Mouse (Mus musculus): ENCODE measurements around the gene Flywch2. TPM values are rescaled to one million over a fixed set of nuclear protein-coding genes. Genes with fewer than 3 reads are reported as not detected.

The Flywch2 gene
- not detected for polyA plus RNA-seq (2014; fragmentation: Illumina TruSeq; extraction: RNeasy Lipid Tissue Mini Kit (QIAGEN cat#74804))

GRCm38 (mm10) chr17:23785561-23786471, at the start of gene Flywch2:
Gene Flywch2, minus strand, starts transcription at chr17:23786081.

GRCm38 (mm10) chr17:23829064-23829619, 43.3 kb upstream of the Flywch2 start, which contains the start of gene Elob:
Gene Elob, minus strand, starts transcription at chr17:23829136.

GRCm38 (mm10) chr17:23790269-23791078, 4.6 kb upstream of the Flywch2 start, which contains the start of gene Srrm2:
Gene Srrm2, plus strand, starts transcription at chr17:23790532.

GRCm38 (mm10) chr17:23771284-23772218, 14.3 kb downstream of the Flywch2 start, which contains the start of gene Flywch1:
Gene Flywch1, minus strand, starts transcription at chr17:23771602.

GRCm38 (mm10) chr17:23745301-23746251, 40.3 kb downstream of the Flywch2 start, which contains the start of gene Kremen2:
Gene Kremen2, minus strand, starts transcription at chr17:23745833.

GRCm38 (mm10) chr17:23740598-23741021, 45.3 kb downstream of the Flywch2 start, which contains the start of gene Paqr4:
Gene Paqr4, minus strand, starts transcription at chr17:23740867.

Other genes starting within 250 kb of the Flywch2 start
- 1.5 TPM for gene Zfp213, start 221.8 kb downstream of the Flywch2 start, polyA plus RNA-seq (2014; fragmentation: Illumina TruSeq; extraction: RNeasy Lipid Tissue Mini Kit (QIAGEN cat#74804))
- not detected for gene Zfp13, start 186.6 kb downstream of the Flywch2 start, polyA plus RNA-seq (2014; fragmentation: Illumina TruSeq; extraction: RNeasy Lipid Tissue Mini Kit (QIAGEN cat#74804))
- not detected for gene Zscan10, start 185.2 kb downstream of the Flywch2 start, polyA plus RNA-seq (2014; fragmentation: Illumina TruSeq; extraction: RNeasy Lipid Tissue Mini Kit (QIAGEN cat#74804))
- 0.26 TPM for gene Mmp25, start 140.8 kb downstream of the Flywch2 start, polyA plus RNA-seq (2014; fragmentation: Illumina TruSeq; extraction: RNeasy Lipid Tissue Mini Kit (QIAGEN cat#74804))
- not detected for gene Bicdl2, start 125.6 kb downstream of the Flywch2 start, polyA plus RNA-seq (2014; fragmentation: Illumina TruSeq; extraction: RNeasy Lipid Tissue Mini Kit (QIAGEN cat#74804))
- 3.5 TPM for gene Hcfc1r1, start 112.5 kb downstream of the Flywch2 start, polyA plus RNA-seq (2014; fragmentation: Illumina TruSeq; extraction: RNeasy Lipid Tissue Mini Kit (QIAGEN cat#74804))
- gene Thoc6, start 112.2 kb downstream of the Flywch2 start, polyA plus RNA-seq (2014; fragmentation: Illumina TruSeq; extraction: RNeasy Lipid Tissue Mini Kit (QIAGEN cat#74804)), result 3.6 TPM
- not detected for gene Tnfrsf12a, start 108.6 kb downstream of the Flywch2 start, polyA plus RNA-seq (2014; fragmentation: Illumina TruSeq; extraction: RNeasy Lipid Tissue Mini Kit (QIAGEN cat#74804))
- gene Cldn6, start 106.8 kb downstream of the Flywch2 start, polyA plus RNA-seq (2014; fragmentation: Illumina TruSeq; extraction: RNeasy Lipid Tissue Mini Kit (QIAGEN cat#74804)), result not detected
- not detected for gene Cldn9, start 102.1 kb downstream of the Flywch2 start, polyA plus RNA-seq (2014; fragmentation: Illumina TruSeq; extraction: RNeasy Lipid Tissue Mini Kit (QIAGEN cat#74804))
- gene 1520401A03Rik, start 63.3 kb downstream of the Flywch2 start, polyA plus RNA-seq (2014; fragmentation: Illumina TruSeq; extraction: RNeasy Lipid Tissue Mini Kit (QIAGEN cat#74804)), result not detected
- 0.46 TPM for gene Pkmyt1, start 59.7 kb downstream of the Flywch2 start, polyA plus RNA-seq (2014; fragmentation: Illumina TruSeq; extraction: RNeasy Lipid Tissue Mini Kit (QIAGEN cat#74804))
- 2.0 TPM for gene Paqr4, start 45.2 kb downstream of the Flywch2 start, polyA plus RNA-seq (2014; fragmentation: Illumina TruSeq; extraction: RNeasy Lipid Tissue Mini Kit (QIAGEN cat#74804))
- not detected for gene Kremen2, start 40.2 kb downstream of the Flywch2 start, polyA plus RNA-seq (2014; fragmentation: Illumina TruSeq; extraction: RNeasy Lipid Tissue Mini Kit (QIAGEN cat#74804))
- 0.34 TPM for gene Flywch1, start 14.5 kb downstream of the Flywch2 start, polyA plus RNA-seq (2014; fragmentation: Illumina TruSeq; extraction: RNeasy Lipid Tissue Mini Kit (QIAGEN cat#74804))
- 111 TPM for gene Srrm2, start 4.5 kb upstream of the Flywch2 start, polyA plus RNA-seq (2014; fragmentation: Illumina TruSeq; extraction: RNeasy Lipid Tissue Mini Kit (QIAGEN cat#74804))
- gene Elob, start 43.1 kb upstream of the Flywch2 start, polyA plus RNA-seq (2014; fragmentation: Illumina TruSeq; extraction: RNeasy Lipid Tissue Mini Kit (QIAGEN cat#74804)), result 18.7 TPM
- not detected for gene Prss33, start 50.0 kb upstream of the Flywch2 start, polyA plus RNA-seq (2014; fragmentation: Illumina TruSeq; extraction: RNeasy Lipid Tissue Mini Kit (QIAGEN cat#74804))
- not detected for gene Prss32, start 57.8 kb upstream of the Flywch2 start, polyA plus RNA-seq (2014; fragmentation: Illumina TruSeq; extraction: RNeasy Lipid Tissue Mini Kit (QIAGEN cat#74804))
- gene Prss41, start 58.1 kb upstream of the Flywch2 start, polyA plus RNA-seq (2014; fragmentation: Illumina TruSeq; extraction: RNeasy Lipid Tissue Mini Kit (QIAGEN cat#74804)), result not detected
- not detected for gene Prss21, start 82.0 kb upstream of the Flywch2 start, polyA plus RNA-seq (2014; fragmentation: Illumina TruSeq; extraction: RNeasy Lipid Tissue Mini Kit (QIAGEN cat#74804))
- 1.3 TPM for gene Dcpp1, start 94.8 kb upstream of the Flywch2 start, polyA plus RNA-seq (2014; fragmentation: Illumina TruSeq; extraction: RNeasy Lipid Tissue Mini Kit (QIAGEN cat#74804))
- gene Dcpp2, start 94.8 kb upstream of the Flywch2 start, polyA plus RNA-seq (2014; fragmentation: Illumina TruSeq; extraction: RNeasy Lipid Tissue Mini Kit (QIAGEN cat#74804)), result not detected
- 4.1 TPM for gene Dcpp3, start 131.4 kb upstream of the Flywch2 start, polyA plus RNA-seq (2014; fragmentation: Illumina TruSeq; extraction: RNeasy Lipid Tissue Mini Kit (QIAGEN cat#74804))
- not detected for gene Sbp, start 155.6 kb upstream of the Flywch2 start, polyA plus RNA-seq (2014; fragmentation: Illumina TruSeq; extraction: RNeasy Lipid Tissue Mini Kit (QIAGEN cat#74804))
- gene Sbpl, start 169.2 kb upstream of the Flywch2 start, polyA plus RNA-seq (2014; fragmentation: Illumina TruSeq; extraction: RNeasy Lipid Tissue Mini Kit (QIAGEN cat#74804)), result not detected
- gene Prss30, start 194.5 kb upstream of the Flywch2 start, polyA plus RNA-seq (2014; fragmentation: Illumina TruSeq; extraction: RNeasy Lipid Tissue Mini Kit (QIAGEN cat#74804)), result 0.43 TPM
- not detected for gene Prss22, start 212.0 kb upstream of the Flywch2 start, polyA plus RNA-seq (2014; fragmentation: Illumina TruSeq; extraction: RNeasy Lipid Tissue Mini Kit (QIAGEN cat#74804))